Mouse (Mus musculus) ES-E14 (cell line): Measurements from ENCODE around the gene Znhit6. TPM values are rescaled to one million over a fixed set of nuclear protein-coding genes. Genes with fewer than 3 reads are reported as not detected.

Experiments
- DNase-seq: peaks from one replicate; pipeline ENCODE4 v3.0.0-alpha.2; 2013; ENCODE audit warnings: low read depth, low spot score
- H3K27ac ChIP-seq: 2 replicates; pipeline ENCODE4 v1.5.1; 2012; ENCODE audit warnings: low read depth, mild to moderate bottlenecking, low read length, moderate library complexity, mixed read lengths; ENCODE audit not compliant: poor library complexity, insufficient read depth, severe bottlenecking
- H3K36me3 ChIP-seq: 2 replicates; pipeline ENCODE4 v1.6.1; 2012; ENCODE audit warnings: mild to moderate bottlenecking, low read length, moderate library complexity, mixed read lengths; ENCODE audit not compliant: control insufficient read depth, poor library complexity, insufficient read depth, severe bottlenecking
- H3K4me1 ChIP-seq, 2 experiments: fragments of 150-350 bp in 1 of 2; sonication (generic) in 1 of 2; 2 replicates each; pipeline ENCODE4 v1.6.1; 2012; ENCODE audit warnings: low read length in 2 of 2, mild to moderate bottlenecking in 1 of 2, mixed read lengths in 1 of 2; ENCODE audit not compliant: control insufficient read depth in 2 of 2, insufficient read depth in 2 of 2, poor library complexity in 1 of 2
- H3K4me3 ChIP-seq, 2 experiments: fragments of 150-350 bp in 1 of 2; sonication (generic) in 1 of 2; 2 replicates each; pipeline ENCODE4 v1.5.1; 2012; ENCODE audit warnings: low read length in 2 of 2, low read depth in 1 of 2, mild to moderate bottlenecking in 1 of 2, mixed read lengths in 1 of 2; ENCODE audit not compliant: insufficient read depth in 1 of 2, poor library complexity in 1 of 2, severe bottlenecking in 1 of 2
- H3K9ac ChIP-seq: 2 replicates; pipeline ENCODE4 v1.6.1; 2012; ENCODE audit warnings: low read depth, mild to moderate bottlenecking, low read length, mixed read lengths; ENCODE audit not compliant: poor library complexity, insufficient read depth, severe bottlenecking
- H3K9me3 ChIP-seq: fragments of 150-350 bp; sonication (generic); 2 replicates; pipeline ENCODE4 v1.6.1; 2012; ENCODE audit warnings: low read depth, mild to moderate bottlenecking, low read length; ENCODE audit not compliant: control insufficient read depth, insufficient read depth
- CHD2 ChIP-seq: IDR thresholded peaks from 2 replicates; pipeline ENCODE4 v1.6.1; 2014; ENCODE audit warnings: mild to moderate bottlenecking, low read depth, low read length, inconsistent platforms
- HCFC1 ChIP-seq: IDR thresholded peaks from 2 replicates; pipeline ENCODE4 v1.6.1; 2012; ENCODE audit warnings: low read length, inconsistent platforms, borderline replicate concordance; ENCODE audit not compliant: insufficient read depth
- MAFK ChIP-seq: IDR thresholded peaks from 2 replicates; pipeline ENCODE4 v1.6.1; 2014; ENCODE audit warnings: mild to moderate bottlenecking, low read depth, low read length, inconsistent platforms; ENCODE audit not compliant: insufficient read depth
- ZC3H11A ChIP-seq: IDR thresholded peaks from 2 replicates; pipeline ENCODE4 v1.6.1; 2012; ENCODE audit warnings: low read depth, mild to moderate bottlenecking, inconsistent platforms, low read length, borderline replicate concordance
- ZNF384 ChIP-seq: IDR thresholded peaks from 2 replicates; pipeline ENCODE4 v1.6.1; 2012; ENCODE audit warnings: low read depth, low read length, inconsistent platforms
- in situ Hi-C, 2 experiments: fragments of 600-800 bp; cut with MboI; formaldehyde crosslinking; loops; one replicate each; pipeline ENCODE4 v1.15.1; 2025; ENCODE audit warnings: low sequenced_read_pairs in 2 of 2, inconsistent platforms in 1 of 2; ENCODE audit not compliant: unreplicated experiment in 2 of 2
- total RNA-seq: library from RNA; depleted of rRNA; stranded (reverse); fragments of 300-350 nt; gene quantifications from 2 replicates; pipeline ENCODE4 v1.2.3, GENCODE M21; 2012

The Znhit6 gene
- total RNA-seq, 1 experiment: 56.8 TPM

- H3K36me3 ChIP-seq: peaks cover 33% of the 10 kb centered on the region
- in situ Hi-C loops: loop anchor here in 1 of 2 experiments (25.0 kb wide), 1 partner anchor 312 kb away; the partner anchor contains the start of gene Bcl10
- no peaks in the 10 kb centered on the region for H3K4me1 ChIP-seq
Measured at GRCm38 (mm10) chr3:145600801-145601200, 24.8 kb downstream of the Znhit6 start.

GRCm38 (mm10) chr3:145601345-145601744 is 25.3 kb downstream of the Znhit6 start:
- Histone ChIP-seq H3K36me3 (peaks cover 33% of the 10 kb centered on the region), H3K27ac (no peak overlapping the region), H3K4me3 (no peak overlapping the region), H3K9ac (no peak overlapping the region), H3K9me3 (no peaks in the 10 kb centered on the region), H3K4me1 (no peaks in the 10 kb centered on the region)
- in situ Hi-C loops: loop anchor here in 1 of 2 experiments (25.0 kb wide), 1 partner anchor 311 kb away; the partner anchor contains the start of gene Bcl10
- TF ChIP-seq ZC3H11A (no peak), MAFK (no peak), HCFC1 (no peak), ZNF384 (no peak), CHD2 (no peak)
- DNase-seq: no peak

More at GRCm38 (mm10) chr3:145600801-145601200, 24.8 kb downstream of the Znhit6 start:
- Histone ChIP-seq H3K9me3 (no peaks in the 10 kb centered on the region), H3K4me3 (no peak overlapping the region), H3K27ac (no peak overlapping the region), H3K9ac (no peak overlapping the region)
- TF ChIP-seq CHD2 (no peak), HCFC1 (no peak), ZNF384 (no peak), MAFK (no peak), ZC3H11A (no peak)
- DNase-seq: no peak

- H3K36me3 ChIP-seq: peaks cover 33% of the 10 kb centered on the region
- H3K4me3 ChIP-seq: no peak overlapping the region
- H3K9me3 ChIP-seq: no peaks in the 10 kb centered on the region
- no peaks in the 10 kb centered on the region for H3K4me1 ChIP-seq
- no peak overlapping the region for H3K9ac ChIP-seq
- H3K27ac ChIP-seq: no peak overlapping the region
- in situ Hi-C loops: loop anchor here in 1 of 2 experiments (25.0 kb wide), 1 partner anchor 310 kb away; the partner anchor contains the start of gene Bcl10
- no peak for DNase-seq
- TF ChIP-seq MAFK (peak; percentile 46; the same call in 1 of the 2 replicates), CHD2 (no peak)
Measured at GRCm38 (mm10) chr3:145602410-145603206, 26.6 kb downstream of the Znhit6 start.

- Histone ChIP-seq H3K9me3 (no peaks in the 10 kb centered on the region), H3K9ac (no peak overlapping the region), H3K36me3 (peaks cover 27% of the 10 kb centered on the region), H3K4me3 (no peak overlapping the region), H3K4me1 (no peaks in the 10 kb centered on the region), H3K27ac (no peak overlapping the region)
- in situ Hi-C loops: loop anchor here in 1 of 2 experiments (25.0 kb wide), 1 partner anchor 307 kb away; the partner anchor contains the start of gene Bcl10
- no peak for DNase-seq
- TF ChIP-seq ZC3H11A (no peak), CHD2 (no peak), ZNF384 (no peak), MAFK (no peak), HCFC1 (no peak)
Measured at GRCm38 (mm10) chr3:145605437-145606123, 29.6 kb downstream of the Znhit6 start.
